ENCODE assay signal across 14 mouse cellular contexts in genomic region chr6:92413982-92414381, GRCm38 (mm10).
DNase-seq lines count a peak whose midpoint lies in the region; ATAC-seq and TF ChIP-seq lines count a peak whose summit lies in the region.
"Had no signal": no experiment of that assay in that cellular context is flagged by ENCODE, and none has a peak within 500 bp of the region (broad histone marks: within the 10 kb centered on the region; RNA-seq: fewer than 3 reads in every experiment).

No protein-coding gene starts in this region.

- no peak overlapping the region for H3K4me2 ChIP-seq in intestine, embryonic 14.5 days (ENCODE audit: low read length)
- H3K4me2 ChIP-seq in intestine, postnatal 0 days (replicated peaks; ENCODE audit: low read depth), result no peak overlapping the region
- no peak overlapping the region for H3K4me2 ChIP-seq in hindbrain, embryonic 14.5 days (replicated peaks)
- no peak overlapping the region for H3K4me2 ChIP-seq in midbrain, embryonic 16.5 days (ENCODE audit: low read length)

- peaks cover 20% of the 10 kb centered on the region for H3K4me1 ChIP-seq in intestine, embryonic 14.5 days (replicated peaks; ENCODE audit: control insufficient read depth, insufficient read depth, low read length)
- no peaks in the 10 kb centered on the region for H3K4me1 ChIP-seq in intestine, postnatal 0 days (replicated peaks; ENCODE audit: control insufficient read depth, insufficient read depth, low read length)
- peaks cover 13% of the 10 kb centered on the region for H3K4me1 ChIP-seq in cortical plate, adult 2 months (ENCODE audit: control insufficient read depth, insufficient read depth, low read length)
- H3K4me1 ChIP-seq in hindbrain, embryonic 14.5 days (replicated peaks; ENCODE audit: control insufficient read depth, insufficient read depth, low read length), result peaks cover 12% of the 10 kb centered on the region
- peaks cover 19% of the 10 kb centered on the region for H3K4me1 ChIP-seq in midbrain, embryonic 16.5 days (ENCODE audit: control insufficient read depth, insufficient read depth, low read length)

- peaks cover 45% of the 10 kb centered on the region for H3K36me3 ChIP-seq in intestine, embryonic 14.5 days (ENCODE audit: control insufficient read depth, insufficient read depth, low read length)
- peaks cover 4% of the 10 kb centered on the region; the same call in 1 of the 2 replicates for H3K36me3 ChIP-seq in intestine, postnatal 0 days (ENCODE audit: control insufficient read depth, insufficient read depth)
- H3K36me3 ChIP-seq in hindbrain, embryonic 14.5 days (replicated peaks; ENCODE audit: control insufficient read depth, insufficient read depth), result peaks cover 41% of the 10 kb centered on the region
- peaks cover 20% of the 10 kb centered on the region for H3K36me3 ChIP-seq in midbrain, embryonic 16.5 days (ENCODE audit: control insufficient read depth, insufficient read depth, low read length)

- TF ChIP-seq POLR2A in cortical plate, adult 2 months (IDR thresholded peaks at IDR 0.05; ENCODE audit: extremely low read depth, insufficient read depth, low read length), result no peak

- H3K27ac ChIP-seq in intestine, embryonic 14.5 days (ENCODE audit: low read depth), result peak overlapping the region; percentile 79
- H3K27ac ChIP-seq in intestine, postnatal 0 days (ENCODE audit: low read depth, low read length), result no peak overlapping the region
- H3K27ac ChIP-seq in cortical plate, adult 2 months (ENCODE audit: insufficient read depth, low read length), result peak overlapping the region; percentile 2; the same call in 1 of the 2 replicates
- peak overlapping the region; percentile 62; the same call in 1 of the 2 replicates for H3K27ac ChIP-seq in hindbrain, embryonic 14.5 days
- H3K27ac ChIP-seq in midbrain, embryonic 16.5 days (ENCODE audit: low read length), result peak overlapping the region; percentile 77

- no peak overlapping the region for H3K4me3 ChIP-seq in intestine, embryonic 14.5 days (ENCODE audit: low read depth, low read length)
- no peak overlapping the region for H3K4me3 ChIP-seq in intestine, postnatal 0 days (ENCODE audit: low read depth, low read length)
- no peak overlapping the region for H3K4me3 ChIP-seq in cortical plate, adult 2 months (ENCODE audit: insufficient read depth, low read length)
- no peak overlapping the region for H3K4me3 ChIP-seq in hindbrain, embryonic 14.5 days (replicated peaks; ENCODE audit: low read length)
- no peak overlapping the region for H3K4me3 ChIP-seq in midbrain, embryonic 16.5 days (ENCODE audit: low read depth, low read length)

- no peaks in the 10 kb centered on the region for H3K9me3 ChIP-seq in intestine, embryonic 14.5 days (ENCODE audit: control insufficient read depth, low read length)
- H3K9me3 ChIP-seq in intestine, postnatal 0 days (ENCODE audit: control insufficient read depth), result no peaks in the 10 kb centered on the region
- H3K9me3 ChIP-seq in hindbrain, embryonic 14.5 days (ENCODE audit: control insufficient read depth, low read length), result no peaks in the 10 kb centered on the region
- H3K9me3 ChIP-seq in midbrain, embryonic 16.5 days (replicated peaks; ENCODE audit: control insufficient read depth, low read length, poor library complexity, severe bottlenecking), result no peaks in the 10 kb centered on the region

- no peak for DNase-seq in intestine, embryonic 14.5 days (ENCODE audit: low spot score)
- DNase-seq in hindbrain, embryonic 14.5 days (ENCODE audit: low spot score), result no peak
- no peak for DNase-seq in cerebellum, postnatal 10 days
- no peak for DNase-seq in urinary bladder, postnatal 25 days (ENCODE audit: low spot score)
- DNase-seq in retina, postnatal 1 day, result no peak
- DNase-seq: adrenal gland, postnatal 14 days; cerebellum, adult 18-20 months; gastrocnemius, postnatal 36 days; kidney, postnatal 25 days; right cerebral cortex, postnatal 4 days; thymus, postnatal 25 days had no signal

- ATAC-seq in intestine, embryonic 14.5 days (replicated peaks; ENCODE audit: low FRiP score, low TSS enrichment, low read depth), result no peak
- no peak for ATAC-seq in intestine, postnatal 0 days
- no peak for ATAC-seq in hindbrain, embryonic 14.5 days (ENCODE audit: low FRiP score)
- ATAC-seq in midbrain, embryonic 16.5 days, result no peak

- H3K9ac ChIP-seq in intestine, embryonic 14.5 days (ENCODE audit: low read length), result no peak overlapping the region
- H3K9ac ChIP-seq in intestine, postnatal 0 days (ENCODE audit: low read depth, low read length), result no peak overlapping the region
- no peak overlapping the region for H3K9ac ChIP-seq in hindbrain, embryonic 14.5 days
- H3K9ac ChIP-seq in midbrain, embryonic 16.5 days (ENCODE audit: low read depth, low read length), result no peak overlapping the region

- no peak for TF ChIP-seq CTCF in intestine, postnatal 0 days (IDR thresholded peaks at IDR 0.05; ENCODE audit: low read depth)
- TF ChIP-seq CTCF in cortical plate, adult 2 months (IDR thresholded peaks at IDR 0.05; ENCODE audit: extremely low read depth, insufficient read depth, low read length), result no peak

- 38% methylated on average over 1 of the region's 1 CpGs for WGBS in intestine, embryonic 14.5 days
- 50% methylated on average over 1 of the region's 1 CpGs for WGBS in intestine, postnatal 0 days
- WGBS in hindbrain, embryonic 14.5 days, result 63% methylated on average over 1 of the region's 1 CpGs
- WGBS in midbrain, embryonic 16.5 days, result 68% methylated on average over 1 of the region's 1 CpGs

- no peaks in the 10 kb centered on the region for H3K27me3 ChIP-seq in intestine, embryonic 14.5 days (replicated peaks; ENCODE audit: control insufficient read depth, insufficient read depth, low read length)
- no peaks in the 10 kb centered on the region for H3K27me3 ChIP-seq in intestine, postnatal 0 days (replicated peaks; ENCODE audit: control insufficient read depth, insufficient read depth, low read length)
- no peaks in the 10 kb centered on the region for H3K27me3 ChIP-seq in hindbrain, embryonic 14.5 days (ENCODE audit: control insufficient read depth, insufficient read depth, low read length)
- H3K27me3 ChIP-seq in midbrain, embryonic 16.5 days (ENCODE audit: control insufficient read depth, insufficient read depth, low read depth, low read length), result no peaks in the 10 kb centered on the region
